Mouse (Mus musculus) testis, postnatal 14 days (tissue): ENCODE data around the gene Evc.
A peak's percentile ranks its signal among the peaks of the same experiment; 100 is the strongest.

ENCODE experiments used
- DNase-seq: peaks from one replicate; pipeline ENCODE4 v3.0.0; 2021; ENCODE audit warnings: low spot score

Gene Evc

DNA sequence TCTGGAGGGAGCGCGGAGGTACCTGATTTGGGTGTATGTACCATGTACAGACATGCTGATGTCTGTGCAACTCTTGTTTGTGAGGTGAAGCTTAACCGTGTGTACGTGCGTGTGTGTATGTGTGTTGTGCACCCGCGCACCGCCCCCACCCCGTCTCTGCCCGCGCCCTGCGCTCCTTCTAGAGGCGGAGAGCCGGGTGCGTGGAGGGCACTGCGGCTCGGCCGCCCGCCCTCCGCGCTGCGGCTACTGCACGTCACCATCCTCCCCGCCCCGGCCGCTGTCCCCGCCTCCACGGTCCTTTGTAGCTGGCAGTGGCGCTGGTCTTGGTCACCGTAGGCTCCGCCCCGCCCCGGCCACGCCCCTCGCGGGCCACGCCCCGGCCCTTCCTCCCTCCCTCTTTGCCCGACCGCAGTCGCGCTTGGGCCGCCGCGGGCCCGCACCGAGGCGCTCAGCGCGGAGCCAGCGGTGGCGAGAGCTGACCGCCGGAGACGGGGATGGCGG, 95.0 kb downstream of the Evc start, which contains the start of gene Crmp1:
Gene Crmp1 (plus strand): TSS at position 290 of the 501 bp plus-strand sequence.
- DNase-seq, result peak; percentile 33

- DNase-seq, result no peak
Measured at GRCm38 (mm10) chr5:37241224-37241623, 95.5 kb downstream of the Evc start.

GRCm38 (mm10) chr5:37240550-37240949, 96.1 kb downstream of the Evc start:
- DNase-seq, result no peak
